Mouse (Mus musculus) neural tube, embryonic 14.5 days (tissue): ENCODE results near the gene Baat. TPM values are rescaled to one million over a fixed set of nuclear protein-coding genes. Genes with fewer than 3 reads are reported as not detected.
A peak's percentile ranks its signal among the peaks of the same experiment; 100 is the strongest.

Source experiments
- ATAC-seq: fragments of 200-750 bp; cut with Nextera tagmentation; 2 replicates; pipeline ENCODE4 v1.8.0; 2017; ENCODE audit warnings: low read depth, mild to moderate bottlenecking, moderate TSS enrichment, moderate library complexity
- H3K27ac ChIP-seq: fragments of 300-500 bp; sonication (generic); 2 replicates; pipeline ENCODE4 v1.5.1; 2014; ENCODE audit warnings: low read depth, mild to moderate bottlenecking, control low read depth, low read length, moderate library complexity, mixed read lengths
- H3K27me3 ChIP-seq: fragments of 300-500 bp; sonication (generic); 2 replicates; pipeline ENCODE4 v1.6.1; 2014; ENCODE audit warnings: low read length; ENCODE audit not compliant: control insufficient read depth, insufficient read depth
- H3K36me3 ChIP-seq: fragments of 300-500 bp; sonication (generic); 2 replicates; pipeline ENCODE4 v1.6.1; 2014; ENCODE audit warnings: low read length, mixed read lengths; ENCODE audit not compliant: control insufficient read depth, insufficient read depth
- H3K4me1 ChIP-seq: fragments of 300-500 bp; sonication (generic); 2 replicates; pipeline ENCODE4 v1.6.1; 2014; ENCODE audit warnings: low read length; ENCODE audit not compliant: control insufficient read depth, insufficient read depth
- H3K4me2 ChIP-seq: fragments of 300-500 bp; sonication (generic); 2 replicates; pipeline ENCODE4 v1.6.1; 2014; ENCODE audit warnings: mild to moderate bottlenecking, low read depth, low read length, control low read depth
- H3K4me3 ChIP-seq: fragments of 300-500 bp; sonication (generic); 2 replicates; pipeline ENCODE4 v1.5.1; 2014; ENCODE audit warnings: low read depth, low read length, control low read depth, mixed read lengths
- H3K9ac ChIP-seq: fragments of 300-500 bp; sonication (generic); replicated peaks from 2 replicates; pipeline ENCODE4 v1.6.1; 2014; ENCODE audit warnings: low read depth, mild to moderate bottlenecking, control low read depth, low read length, mixed read lengths
- H3K9me3 ChIP-seq: fragments of 300-500 bp; sonication (generic); 2 replicates; pipeline ENCODE4 v1.6.1; 2016; ENCODE audit warnings: low read length; ENCODE audit not compliant: control insufficient read depth
- WGBS: fragments of 180-500 bp; shearing (Covaris S2); extraction: QIAGEN DNeasy Blood & Tissue Kit; methylation state at CpG from one replicate; pipeline ENCODE4 v1.1.7; 2014; 5-methylcytosine and 5-hydroxymethylcytosine counted together
- polyA plus RNA-seq: library from polyadenylated mRNA; unstranded; fragments of >200 nt; fragmentation: Nextera tagmentation; extraction: Ambion mirVana; gene quantifications from 2 replicates; pipeline ENCODE4 v1.2.1, GENCODE M21; 2014

Baat gene
- polyA plus RNA-seq, 1 experiment from 2014 or later: not detected

GRCm38 (mm10) chr4:49535675-49536294, 29.4 kb upstream of the Baat start:
- Histone ChIP-seq H3K27me3 (no peaks in the 10 kb centered on the region), H3K9ac (no peak overlapping the region), H3K4me1 (no peaks in the 10 kb centered on the region), H3K27ac (no peak overlapping the region), H3K9me3 (no peaks in the 10 kb centered on the region), H3K4me3 (no peak overlapping the region), H3K4me2 (no peak overlapping the region), H3K36me3 (peaks cover 1% of the 10 kb centered on the region; the same call in 1 of the 2 replicates)
- WGBS: 95% methylated on average over 4 of the region's 4 CpGs
- no peak for ATAC-seq

DNA sequence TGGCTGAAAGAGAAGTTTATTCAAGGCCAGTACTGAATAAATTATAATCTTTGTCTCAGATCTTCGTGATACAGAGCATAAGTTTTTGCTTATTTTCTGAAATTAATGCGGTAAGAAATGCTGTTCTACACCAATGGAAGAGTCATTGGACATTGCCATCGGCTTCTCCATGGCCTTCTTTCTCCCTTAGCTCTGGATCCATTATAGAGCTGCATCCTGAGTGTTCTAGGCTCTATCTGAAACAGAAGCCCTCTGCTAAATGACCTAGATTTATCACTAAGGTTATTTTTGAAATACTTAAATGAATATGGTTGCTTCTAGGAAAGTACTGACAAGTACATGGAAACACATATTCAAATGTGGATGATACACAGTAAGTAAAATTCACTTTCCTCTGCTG, 28.7 kb upstream of the Baat start:
- Histone ChIP-seq H3K4me2 (no peak overlapping the region), H3K9me3 (0 out of 2 replicates have a peak, but pooled peaks cover 2% of the 10 kb centered on the region), H3K27ac (no peak overlapping the region), H3K4me3 (no peak overlapping the region), H3K36me3 (peaks cover 9% of the 10 kb centered on the region), H3K9ac (no peak overlapping the region), H3K4me1 (no peaks in the 10 kb centered on the region), H3K27me3 (no peaks in the 10 kb centered on the region)
- no peak for ATAC-seq
- WGBS: 84% methylated on average over 3 of the region's 3 CpGs

DNA sequence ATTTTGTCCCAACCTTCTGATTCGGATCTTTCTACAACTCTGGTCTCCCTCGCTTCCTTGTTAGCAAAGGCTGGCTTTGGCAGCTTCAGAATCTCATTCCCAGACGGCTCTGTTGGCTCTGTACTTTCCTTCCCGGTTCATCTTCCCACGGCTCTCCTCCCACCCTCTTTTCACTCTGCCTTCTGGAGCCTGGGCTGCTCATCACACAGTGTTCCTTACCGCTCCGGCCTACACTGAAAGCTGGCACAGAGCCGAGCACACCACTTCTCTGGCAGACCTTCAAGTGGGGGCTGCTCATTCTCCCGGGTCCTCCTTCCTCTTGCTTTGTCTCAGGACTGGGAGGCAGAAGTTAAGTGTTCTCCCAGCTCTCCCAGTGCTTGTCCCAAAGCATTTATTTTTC, 16.2 kb upstream of the Baat start:
- no peaks in the 10 kb centered on the region for H3K9me3 ChIP-seq
- no peak overlapping the region for H3K4me3 ChIP-seq
- no peak overlapping the region for H3K27ac ChIP-seq
- 0 out of 2 replicates have a peak, but pooled peaks cover 2% of the 10 kb centered on the region for H3K36me3 ChIP-seq
- no peaks in the 10 kb centered on the region for H3K27me3 ChIP-seq
- WGBS: 79% methylated on average over 9 of the region's 9 CpGs
- peaks cover 14% of the 10 kb centered on the region for H3K4me1 ChIP-seq
- no peak overlapping the region; the same call in 1 of the 2 replicates for H3K4me2 ChIP-seq
- ATAC-seq: no peak
- no peak overlapping the region for H3K9ac ChIP-seq

GRCm38 (mm10) chr4:49521346-49521745, 15.0 kb upstream of the Baat start:
- H3K27ac ChIP-seq: no peak overlapping the region
- H3K27me3 ChIP-seq: no peaks in the 10 kb centered on the region
- peak overlapping the region; percentile 73 for H3K9ac ChIP-seq
- H3K4me3 ChIP-seq: peak overlapping the region; percentile 64
- H3K36me3 ChIP-seq: 0 out of 2 replicates have a peak, but pooled peaks cover 2% of the 10 kb centered on the region
- H3K4me1 ChIP-seq: peaks cover 14% of the 10 kb centered on the region
- ATAC-seq: peak; percentile 70; the same call in 1 of the 2 replicates
- WGBS: under 1% methylated on average over 17 of the region's 17 CpGs
- H3K9me3 ChIP-seq: no peaks in the 10 kb centered on the region
- H3K4me2 ChIP-seq: peak overlapping the region; percentile 71

DNA sequence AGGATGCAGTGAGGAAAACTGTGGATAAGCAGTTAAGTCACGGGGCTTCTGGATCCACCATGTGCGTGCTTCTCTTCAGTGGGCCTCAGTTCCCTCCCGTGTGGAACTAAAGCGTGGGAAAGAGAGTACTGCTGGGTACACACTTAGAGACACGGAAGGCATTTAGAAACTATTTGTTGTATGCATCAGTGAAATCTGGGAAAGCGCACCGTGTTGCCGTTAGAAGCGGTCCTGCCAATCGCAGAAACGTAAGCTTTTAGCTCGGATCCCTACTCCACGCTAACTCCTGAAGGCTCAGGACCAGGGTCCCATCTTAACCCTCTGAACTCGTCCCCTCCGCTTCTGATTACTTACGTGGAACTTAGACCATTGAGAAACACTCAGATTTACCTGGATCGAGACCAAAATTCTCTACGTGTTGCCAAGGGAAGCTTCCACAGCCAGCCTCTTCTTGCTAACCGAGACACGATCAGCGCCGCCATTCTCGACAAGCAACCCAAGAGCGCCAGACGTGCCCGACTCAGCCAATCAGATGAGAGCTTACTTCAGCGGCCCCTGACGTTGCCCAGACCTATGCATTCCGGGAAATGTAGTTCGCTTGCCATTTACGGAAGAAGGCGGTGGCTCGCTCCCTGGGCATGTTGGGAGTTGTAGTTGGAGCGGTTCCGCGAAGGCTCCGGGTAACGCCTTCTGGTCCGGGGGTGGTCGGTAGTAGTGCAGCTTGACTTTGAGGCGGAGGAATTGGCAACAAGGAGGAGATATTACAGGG, 14.4 kb upstream of the Baat start, which contains the start of the genes Mrpl50 and Zfp189:
Mrpl50 (minus strand) TSS at position 522 of the 769 bp plus-strand sequence.
Zfp189 (plus strand) TSS at position 605 of the 769 bp plus-strand sequence.
- H3K4me2 ChIP-seq: peak within 1 kb of the TSS; percentile 71

DNA sequence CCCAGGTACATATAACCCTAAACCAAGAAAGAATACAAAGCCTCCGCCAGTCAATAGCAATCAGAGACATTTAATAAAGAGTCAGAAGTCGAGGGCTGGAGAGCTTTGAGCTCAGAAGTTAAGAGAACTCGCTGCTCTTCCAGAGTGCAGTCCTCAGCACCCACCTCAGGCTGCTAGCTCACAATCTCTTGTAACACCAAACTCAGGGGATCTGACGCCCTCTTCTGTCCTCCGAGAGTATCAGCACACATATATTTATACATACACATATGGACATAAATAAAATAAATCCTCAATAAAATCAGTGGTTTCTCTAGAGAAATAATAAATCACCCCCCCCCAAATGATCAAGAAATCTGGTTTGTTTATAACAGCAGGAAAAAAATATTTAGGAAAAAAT, 13.1 kb upstream of the Baat start:
- H3K4me2 ChIP-seq: peak overlapping the region; percentile 27; the same call in 1 of the 2 replicates
- no peak overlapping the region for H3K9ac ChIP-seq
- H3K4me1 ChIP-seq: peaks cover 14% of the 10 kb centered on the region
- WGBS: 80% methylated on average over 5 of the region's 5 CpGs
- no peak for ATAC-seq
- H3K27ac ChIP-seq: no peak overlapping the region
- no peaks in the 10 kb centered on the region for H3K36me3 ChIP-seq
- no peaks in the 10 kb centered on the region for H3K9me3 ChIP-seq
- H3K27me3 ChIP-seq: no peaks in the 10 kb centered on the region
- no peak overlapping the region for H3K4me3 ChIP-seq

More for the DNA sequence above, 14.4 kb upstream of the Baat start, which contains the start of the genes Mrpl50 and Zfp189:
- ATAC-seq: peak; percentile 99
- Histone ChIP-seq H3K4me1 (peaks cover 14% of the 10 kb centered on the region), H3K27ac (peak within 1 kb of the TSS; percentile 66; the same call in 1 of the 2 replicates), H3K36me3 (0 out of 2 replicates have a peak, but pooled peaks cover 2% of the 10 kb centered on the region), H3K4me3 (peak within 1 kb of the TSS; percentile 64), H3K9ac (peak within 1 kb of the TSS; percentile 73), H3K27me3 (no peaks in the 10 kb centered on the region), H3K9me3 (no peaks in the 10 kb centered on the region)
- under 1% methylated on average over 41 of the region's 41 CpGs for WGBS

- H3K27ac ChIP-seq: no peak overlapping the region
- no peaks in the 10 kb centered on the region for H3K9me3 ChIP-seq
- no peak overlapping the region for H3K4me2 ChIP-seq
- 0 out of 2 replicates have a peak, but pooled peaks cover 6% of the 10 kb centered on the region for H3K36me3 ChIP-seq
- peaks cover 3% of the 10 kb centered on the region; the same call in 1 of the 2 replicates for H3K4me1 ChIP-seq
- H3K27me3 ChIP-seq: no peaks in the 10 kb centered on the region
- 97% methylated on average over 6 of the region's 6 CpGs for WGBS
- H3K9ac ChIP-seq: no peak overlapping the region
- ATAC-seq: no peak
- H3K4me3 ChIP-seq: no peak overlapping the region
These were observed 8.1 kb upstream of the Baat start for GRCm38 (mm10) chr4:49514441-49514840.

DNA sequence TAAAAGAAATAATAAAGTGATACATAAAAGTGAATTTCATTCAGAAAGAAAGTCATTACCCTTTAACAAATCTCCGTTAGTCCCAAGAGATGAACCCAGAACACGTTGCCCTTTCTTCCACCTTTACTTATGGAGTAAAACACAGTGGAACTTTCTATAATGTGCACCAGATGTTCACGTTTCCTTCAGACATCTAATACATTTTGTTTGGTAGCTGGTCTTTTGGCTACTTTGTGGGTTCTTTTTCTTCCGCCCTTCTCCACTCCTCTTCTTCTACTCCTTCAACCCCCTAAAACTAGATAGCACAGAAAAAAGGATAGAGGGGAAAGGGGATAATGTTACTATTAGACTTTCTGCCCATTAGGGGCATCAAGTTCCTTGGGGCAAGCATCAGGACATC, 6.3 kb upstream of the Baat start:
- Histone ChIP-seq H3K9me3 (no peaks in the 10 kb centered on the region), H3K9ac (no peak overlapping the region), H3K27ac (no peak overlapping the region), H3K4me1 (no peaks in the 10 kb centered on the region), H3K4me3 (no peak overlapping the region), H3K4me2 (no peak overlapping the region), H3K27me3 (no peaks in the 10 kb centered on the region), H3K36me3 (0 out of 2 replicates have a peak, but pooled peaks cover 6% of the 10 kb centered on the region)
- WGBS: 96% methylated on average over 4 of the region's 4 CpGs
- no peak for ATAC-seq
